Mouse (Mus musculus) induced T-regulatory cell, adult 2 months (primary cell): ENCODE measurements around the gene Fbxw8.
A peak's percentile ranks its signal among the peaks of the same experiment; 100 is the strongest.

Experiments used
- DNase-seq: peaks from one replicate; pipeline ENCODE4 v3.0.0-alpha.2; 2012; ENCODE audit warnings: low read depth

Fbxw8 gene

DNA sequence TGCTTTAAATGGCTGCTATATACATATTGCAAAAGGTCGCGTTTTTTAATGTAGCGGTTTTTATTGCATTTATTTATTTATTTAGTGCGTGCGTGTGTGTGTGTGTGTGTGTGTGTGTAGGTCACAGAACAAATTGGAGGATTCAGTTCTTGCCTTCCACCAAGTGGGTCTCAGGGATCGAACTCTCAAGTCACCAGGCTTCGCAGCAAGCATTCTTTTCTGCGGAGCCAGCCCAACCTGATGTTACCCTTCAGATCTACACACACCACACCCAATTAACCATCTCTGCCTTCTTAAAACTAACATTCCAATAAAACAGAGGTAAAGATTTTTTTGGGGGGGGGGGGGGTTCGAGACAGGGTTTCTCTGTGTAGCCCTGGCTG, 292 bp upstream of the Fbxw8 start:
- DNase-seq: no peak

DNA sequence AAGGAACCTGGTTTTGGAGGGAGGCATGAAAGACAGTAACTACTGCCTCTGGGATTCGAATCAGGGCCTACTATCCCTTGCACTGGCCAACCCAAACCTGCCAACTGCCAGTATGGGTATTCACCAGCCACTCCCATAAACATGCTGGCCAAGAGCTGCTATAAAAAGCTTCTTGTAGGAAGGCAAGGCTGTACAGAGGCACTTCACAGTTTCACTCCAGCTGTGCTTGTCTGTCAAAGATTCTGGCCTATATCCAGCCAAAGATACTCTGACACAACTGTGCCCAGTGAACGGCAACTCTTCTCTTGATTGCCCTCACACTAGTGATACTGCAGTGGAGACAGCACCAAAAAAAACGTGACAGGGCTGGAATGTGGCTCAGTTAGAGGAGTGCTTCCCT, 5.6 kb downstream of the Fbxw8 start:
- no peak for DNase-seq

GRCm38 (mm10) chr5:118147264-118147663, 8.0 kb downstream of the Fbxw8 start:
- no peak for DNase-seq

DNA sequence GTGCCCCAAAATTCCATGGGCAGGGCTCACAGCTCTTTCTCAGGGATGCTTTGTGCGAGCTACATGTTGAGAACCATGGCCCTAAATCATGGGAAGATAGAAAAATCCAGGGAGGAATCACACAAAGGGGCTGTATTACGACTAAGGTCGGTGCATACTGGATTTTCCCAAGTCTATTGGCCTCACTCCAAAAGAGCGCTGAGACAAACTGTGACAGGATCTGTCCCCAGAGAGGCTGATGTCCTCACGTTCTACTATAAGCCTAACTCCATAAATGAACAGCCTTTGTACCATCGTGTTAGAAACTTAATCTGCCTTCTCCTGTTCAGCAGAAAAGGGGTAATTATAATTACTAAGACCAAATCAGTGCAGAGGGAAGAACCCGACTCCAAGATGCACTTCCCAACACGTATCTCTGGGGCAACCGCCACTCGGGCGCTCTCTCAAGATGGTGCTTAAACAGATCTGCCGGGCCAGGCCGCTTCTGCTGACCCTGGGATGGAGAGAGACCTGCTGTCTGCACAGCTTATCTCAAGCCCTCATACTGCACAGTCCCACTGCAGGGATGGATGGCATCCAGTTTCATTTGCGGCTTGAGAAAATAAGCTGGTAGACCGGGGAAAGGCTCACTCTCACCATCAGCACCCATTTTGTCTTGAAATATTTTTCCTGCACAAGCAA, 9.1 kb downstream of the Fbxw8 start:
- no peak for DNase-seq

DNA sequence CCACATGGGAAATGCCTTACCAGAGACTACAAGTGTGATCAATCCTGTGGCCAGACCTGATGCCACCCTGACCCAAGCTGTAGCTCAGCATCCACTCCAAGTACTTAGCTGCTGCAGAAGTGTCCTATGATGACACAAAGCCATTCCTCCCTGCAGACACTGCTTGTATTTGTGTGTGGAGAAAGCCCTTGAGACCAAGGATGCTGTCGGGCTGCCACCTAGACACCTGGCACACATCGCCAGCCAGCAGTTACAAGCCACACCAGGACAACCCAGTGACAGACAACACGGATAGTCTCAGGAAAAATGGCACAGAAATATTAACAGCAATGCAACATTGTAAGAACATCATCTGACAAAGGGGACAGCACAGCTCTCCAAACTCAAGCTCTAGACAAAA, 9.8 kb downstream of the Fbxw8 start:
- DNase-seq: no peak

GRCm38 (mm10) chr5:118144770-118145169, 10.5 kb downstream of the Fbxw8 start:
- no peak for DNase-seq

DNA sequence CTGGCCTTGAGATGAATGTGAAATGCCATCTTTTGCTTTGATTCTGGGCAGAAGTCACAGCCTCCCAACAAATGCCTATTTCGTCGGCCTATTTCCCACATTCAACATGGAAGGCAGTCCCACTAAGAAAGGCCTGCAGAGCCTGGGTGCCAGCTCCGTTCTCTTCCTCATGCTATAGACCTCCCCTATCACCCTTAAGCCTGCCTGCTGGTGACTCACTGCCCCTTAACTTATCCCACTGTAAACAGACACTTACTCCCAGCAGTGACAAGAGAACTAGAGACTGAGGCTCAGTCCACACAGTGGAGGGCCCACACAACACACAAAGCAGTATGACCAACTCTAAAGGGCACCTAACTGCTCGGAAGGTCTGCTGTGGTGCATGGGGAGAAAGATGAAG, 10.9 kb downstream of the Fbxw8 start:
- no peak for DNase-seq

- DNase-seq: no peak
Measured at GRCm38 (mm10) chr5:118143211-118144026, 11.8 kb downstream of the Fbxw8 start.

DNA sequence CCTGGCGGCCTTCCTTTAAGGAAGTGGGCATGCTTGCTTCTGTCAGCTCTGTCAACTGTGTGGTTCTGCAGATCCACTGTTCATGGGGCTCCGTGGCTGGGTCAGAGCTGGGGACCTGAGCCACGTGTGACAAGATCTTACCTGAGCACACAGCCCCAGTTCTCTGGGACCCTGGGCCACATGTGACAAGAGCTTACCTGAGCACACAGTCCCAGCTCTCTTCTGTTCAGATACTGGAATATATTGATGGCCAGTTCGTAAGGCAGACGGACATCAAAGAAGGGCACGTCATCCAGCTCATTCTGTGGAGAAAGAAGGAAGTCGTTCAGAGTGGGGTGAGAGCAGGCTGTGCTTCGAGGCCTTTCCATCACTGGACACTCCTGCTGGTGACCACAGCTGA, 12.8 kb downstream of the Fbxw8 start:
- DNase-seq: no peak

GRCm38 (mm10) chr5:118139630-118140029, 15.6 kb downstream of the Fbxw8 start:
- no peak for DNase-seq

GRCm38 (mm10) chr5:118136391-118136790, 18.9 kb downstream of the Fbxw8 start:
- no peak for DNase-seq

- DNase-seq: no peak
Measured at GRCm38 (mm10) chr5:118128651-118129050, 26.6 kb downstream of the Fbxw8 start.

GRCm38 (mm10) chr5:118128208-118128607, 27.1 kb downstream of the Fbxw8 start:
- no peak for DNase-seq

DNA sequence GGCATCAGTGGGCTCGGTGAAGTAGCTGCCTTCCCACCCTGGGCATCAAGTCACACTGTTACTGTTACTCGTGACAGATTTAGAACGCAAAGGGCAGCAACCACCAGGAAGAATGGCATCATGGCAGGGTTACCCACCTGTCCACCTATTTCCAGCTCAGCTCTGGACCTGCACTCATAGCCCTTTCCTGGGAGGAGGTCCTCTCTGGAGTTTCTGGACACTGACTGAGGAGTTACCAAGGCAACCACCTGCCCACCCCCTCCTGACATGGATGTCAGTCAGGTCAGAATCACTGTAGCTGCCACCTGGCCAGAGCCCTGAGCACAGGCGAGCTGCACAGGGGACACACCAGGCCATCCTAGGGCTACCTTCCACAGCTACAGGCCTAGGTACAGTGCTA, 28.6 kb downstream of the Fbxw8 start:
- DNase-seq: no peak

DNA sequence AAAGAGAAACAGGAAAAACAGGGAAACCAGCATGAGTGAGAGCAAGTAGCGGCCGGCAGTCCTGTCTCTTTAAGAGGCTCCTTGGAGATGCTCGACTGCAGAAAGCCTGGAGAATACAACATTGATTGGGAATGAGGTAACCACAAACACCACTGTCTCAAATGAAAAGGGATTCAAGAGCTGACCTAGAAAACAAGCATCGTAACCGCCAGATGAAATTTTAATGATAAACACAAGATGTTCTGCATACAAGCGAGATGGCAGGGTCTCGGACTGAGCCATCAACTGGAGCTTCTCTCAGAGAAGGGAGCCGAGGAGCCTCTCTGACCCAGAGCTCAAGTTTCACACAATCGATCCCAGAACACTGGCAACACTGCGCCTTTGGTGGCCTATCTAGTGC, 32.2 kb downstream of the Fbxw8 start:
- DNase-seq: no peak

DNA sequence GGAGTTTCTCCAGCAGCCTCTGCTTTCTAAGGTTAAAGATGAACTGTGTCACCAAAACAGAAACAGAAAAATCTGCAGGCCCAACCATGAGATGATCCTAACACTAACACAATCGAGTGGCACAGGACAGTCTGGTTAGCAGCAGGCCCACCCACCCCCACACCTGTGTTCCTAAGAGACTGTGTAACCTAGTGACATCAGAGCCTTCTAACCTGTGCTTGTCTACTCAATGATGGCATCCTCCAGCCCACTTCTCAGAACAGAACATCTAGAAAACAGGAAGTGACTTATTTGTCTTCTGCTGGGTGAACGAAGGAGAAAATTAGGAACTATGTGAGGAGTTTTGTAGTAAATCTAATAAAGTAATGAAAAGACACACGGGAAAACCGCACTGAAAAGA, 33.3 kb downstream of the Fbxw8 start:
- peak; percentile 42 for DNase-seq

GRCm38 (mm10) chr5:118120670-118121069, 34.6 kb downstream of the Fbxw8 start:
- no peak for DNase-seq

DNA sequence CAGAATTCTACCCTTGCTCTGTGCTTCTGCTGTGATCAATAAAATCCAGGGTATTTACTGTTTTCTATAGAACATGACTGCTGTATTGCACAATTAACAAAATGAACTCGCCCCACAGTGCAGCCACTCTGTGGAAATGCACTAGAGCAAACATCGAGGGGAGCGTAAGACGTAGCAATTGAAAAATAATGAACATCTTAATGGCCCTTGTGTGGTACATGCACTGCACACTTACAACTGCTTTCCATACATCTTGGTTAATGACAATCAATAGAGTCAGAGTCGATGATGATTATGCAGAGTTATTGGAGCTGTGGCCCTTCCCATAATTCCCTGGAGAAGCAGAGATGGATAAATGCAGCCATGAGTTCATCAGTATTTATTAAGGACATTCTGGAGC, 36.3 kb downstream of the Fbxw8 start:
- DNase-seq: no peak

DNA sequence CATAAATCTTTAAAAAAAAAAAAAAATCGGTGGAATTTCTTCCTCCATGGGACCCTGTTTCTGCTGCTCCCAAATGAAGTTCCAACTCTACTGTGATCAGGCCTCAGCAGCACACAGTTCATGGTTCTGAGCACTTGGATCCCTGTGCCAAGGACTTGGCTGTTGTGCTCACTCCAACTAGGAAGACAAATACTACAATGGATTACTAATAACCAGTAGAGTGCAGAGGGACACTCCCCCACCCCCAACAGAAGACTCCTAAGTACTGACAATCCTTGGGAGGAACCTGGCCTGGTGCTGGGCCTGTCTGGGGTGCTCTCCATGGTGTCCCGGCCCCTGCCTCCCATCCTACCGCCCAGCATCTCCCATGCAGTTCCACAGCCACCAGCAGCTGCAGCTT, 36.9 kb downstream of the Fbxw8 start:
- DNase-seq: no peak

DNA sequence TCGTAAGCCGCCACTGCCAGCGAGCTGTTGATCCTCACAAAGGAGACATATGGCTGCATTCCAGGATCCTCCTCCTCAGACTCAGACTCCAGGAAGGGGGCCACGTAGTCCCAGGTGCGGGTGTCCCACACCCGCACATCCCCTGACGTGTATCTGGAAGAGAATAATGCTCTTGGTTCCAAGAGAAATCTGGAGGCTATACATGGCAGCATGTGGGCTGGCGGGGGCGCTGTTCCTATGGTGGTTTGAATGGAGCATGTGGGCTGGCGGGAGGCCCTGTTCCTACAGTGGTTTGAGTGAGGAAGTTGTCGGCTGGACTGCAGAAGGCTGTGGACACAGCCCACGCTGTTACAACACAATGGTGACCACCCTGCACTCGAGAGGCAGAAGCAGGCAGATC, 41.6 kb downstream of the Fbxw8 start:
- DNase-seq: no peak

DNA sequence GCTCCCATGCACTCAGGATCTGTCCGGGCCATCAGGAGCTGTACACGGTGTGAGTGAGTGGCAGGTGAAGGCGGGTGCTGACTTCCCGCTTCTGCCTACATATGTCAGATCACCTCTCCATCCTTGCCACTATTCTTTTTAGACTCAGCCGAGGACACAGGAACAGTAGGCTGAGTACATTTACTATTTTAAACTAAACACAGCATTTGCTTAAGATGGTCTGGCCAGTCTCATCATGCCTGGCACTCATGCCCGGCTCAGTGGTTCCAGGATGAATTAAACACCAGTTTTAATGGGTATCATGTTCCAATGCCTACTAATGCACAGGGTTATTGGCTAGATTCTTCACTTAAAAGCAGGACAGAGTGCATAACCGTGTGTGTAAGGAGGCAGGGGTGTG, 42.2 kb downstream of the Fbxw8 start:
- no peak for DNase-seq

DNA sequence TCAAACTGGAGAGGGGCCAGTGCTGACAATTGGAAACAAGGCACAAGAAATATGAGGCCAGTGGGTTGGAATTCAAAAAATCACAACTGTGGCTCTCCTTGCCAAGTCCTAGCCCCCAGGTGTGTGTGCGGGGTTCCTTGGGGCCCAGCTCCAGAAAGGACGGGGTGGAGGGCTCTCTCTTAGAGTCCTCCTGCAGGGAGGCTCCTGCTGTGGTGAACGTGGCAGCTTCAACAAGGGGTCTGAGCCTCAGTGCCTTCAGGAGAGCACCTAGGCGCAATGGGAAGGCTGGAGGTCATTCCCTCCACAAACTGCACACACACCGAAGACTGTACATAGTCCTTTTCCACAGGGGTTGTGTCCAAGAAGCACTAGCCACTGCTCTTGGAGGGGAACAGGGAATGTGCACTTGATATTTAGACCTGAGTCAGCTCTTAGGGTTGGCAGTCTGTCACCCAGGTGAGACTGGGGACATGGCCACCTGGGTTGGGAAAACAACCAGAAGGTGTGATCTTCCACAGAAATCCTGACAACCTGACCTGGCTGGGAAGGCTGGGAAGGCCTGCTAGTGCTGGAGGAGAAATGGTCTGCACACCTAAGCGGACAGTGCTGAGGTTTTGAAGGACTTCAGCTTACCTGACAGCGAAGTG, 46.3 kb downstream of the Fbxw8 start:
- no peak for DNase-seq

DNA sequence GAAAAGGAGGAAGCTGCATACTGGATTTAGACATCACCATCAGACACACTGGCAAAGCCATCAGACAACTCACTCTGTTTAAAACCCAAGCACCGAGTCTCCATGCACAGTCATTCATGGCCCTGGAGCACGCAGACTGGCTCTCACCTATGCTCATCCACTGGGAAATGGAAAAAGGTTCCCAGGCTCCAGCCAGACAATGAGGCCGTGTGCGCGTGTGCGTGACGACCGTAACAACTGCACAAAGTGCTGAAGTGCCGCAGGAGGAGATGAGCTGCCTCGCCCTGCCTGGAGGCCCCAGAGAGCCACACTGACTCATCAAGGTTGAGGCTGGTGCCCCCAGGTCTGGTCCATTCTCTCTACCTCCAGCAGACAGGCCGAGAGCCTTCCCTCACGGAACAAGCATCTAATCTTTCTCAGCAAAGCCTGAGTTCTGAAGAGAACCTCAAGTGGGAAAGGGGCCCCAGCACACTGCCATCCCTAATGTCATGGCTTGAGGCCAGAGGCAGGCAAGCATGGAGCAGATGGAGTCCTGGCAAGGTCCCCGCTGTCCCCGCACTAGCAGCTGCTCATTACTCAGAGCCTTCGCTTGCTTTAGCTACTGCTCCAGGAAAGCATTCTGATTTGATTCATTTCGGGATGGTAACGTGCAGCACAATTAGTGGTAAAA, 47.0 kb downstream of the Fbxw8 start:
- no peak for DNase-seq
